Mouse (Mus musculus) intestine, postnatal 0 days (tissue): ENCODE measurements at regions not wholly inside any gene's neighbourhood (a gene's known extent, or its start where the extent isn't known, plus 50 kb on each side); places are given as distances from the start of the nearest gene placed in this dataset.

Experiments
- ATAC-seq: fragments of 200-750 bp; cut with Nextera tagmentation; 2 replicates; pipeline ENCODE4 v1.8.0; 2017; ENCODE audit warnings: mild to moderate bottlenecking, moderate TSS enrichment, moderate library complexity
- H3K27ac ChIP-seq: fragments of 300-500 bp; sonication (generic); 2 replicates; pipeline ENCODE4 v1.5.1; 2014; ENCODE audit warnings: mild to moderate bottlenecking, low read depth, low read length, moderate library complexity
- H3K27me3 ChIP-seq: fragments of 300-500 bp; sonication (generic); replicated peaks from 2 replicates; pipeline ENCODE4 v1.6.1; 2014; ENCODE audit warnings: low read length, mixed read lengths; ENCODE audit not compliant: control insufficient read depth, insufficient read depth
- H3K36me3 ChIP-seq: fragments of 300-500 bp; sonication (generic); 2 replicates; pipeline ENCODE4 v1.6.1; 2014; ENCODE audit warnings: mild to moderate bottlenecking, moderate library complexity; ENCODE audit not compliant: control insufficient read depth, insufficient read depth
- H3K4me1 ChIP-seq: fragments of 300-500 bp; sonication (generic); replicated peaks from 2 replicates; pipeline ENCODE4 v1.6.1; 2014; ENCODE audit warnings: antibody characterized with exemption, low read length, mixed read lengths; ENCODE audit not compliant: control insufficient read depth, insufficient read depth
- H3K4me2 ChIP-seq: fragments of 300-500 bp; sonication (generic); replicated peaks from 2 replicates; pipeline ENCODE4 v1.6.1; 2014; ENCODE audit warnings: low read depth, mild to moderate bottlenecking, moderate library complexity
- H3K4me3 ChIP-seq: fragments of 300-500 bp; sonication (generic); 2 replicates; pipeline ENCODE4 v1.5.1; 2014; ENCODE audit warnings: low read depth, low read length
- H3K9ac ChIP-seq: fragments of 300-500 bp; sonication (generic); 2 replicates; pipeline ENCODE4 v1.6.1; 2014; ENCODE audit warnings: mild to moderate bottlenecking, low read depth, low read length
- H3K9me3 ChIP-seq: fragments of 300-500 bp; sonication (generic); 2 replicates; pipeline ENCODE4 v1.6.1; 2016; ENCODE audit warnings: mixed run types; ENCODE audit not compliant: control insufficient read depth
- CTCF ChIP-seq: sonication (generic); IDR thresholded peaks from 2 replicates; pipeline ENCODE4 v1.5.1; 2016; ENCODE audit warnings: low read depth, mild to moderate bottlenecking, control low read depth, antibody characterized with exemption, moderate library complexity
- WGBS: fragments of 180-500 bp; shearing (Covaris S2); extraction: QIAGEN DNeasy Blood & Tissue Kit; methylation state at CpG from one replicate; pipeline ENCODE4 v1.1.7; 2014; 5-methylcytosine and 5-hydroxymethylcytosine counted together

GRCm38 (mm10) chr2:117866946-117867345 is 244.7 kb upstream of the Thbs1 start:
- Histone ChIP-seq H3K4me3 (no peak overlapping the region), H3K27me3 (no peaks in the 10 kb centered on the region), H3K4me2 (no peak overlapping the region), H3K9ac (no peak overlapping the region), H3K4me1 (no peaks in the 10 kb centered on the region), H3K36me3 (no peaks in the 10 kb centered on the region), H3K27ac (no peak overlapping the region), H3K9me3 (no peaks in the 10 kb centered on the region)
- ATAC-seq: no peak
- 66% methylated on average over 4 of the region's 4 CpGs for WGBS
- TF ChIP-seq CTCF: no peak

- TF ChIP-seq CTCF: no peak
- no peak overlapping the region for H3K9ac ChIP-seq
- H3K4me1 ChIP-seq: no peaks in the 10 kb centered on the region
- no peaks in the 10 kb centered on the region for H3K27me3 ChIP-seq
- H3K4me3 ChIP-seq: no peak overlapping the region
- no peak overlapping the region for H3K4me2 ChIP-seq
- H3K36me3 ChIP-seq: no peaks in the 10 kb centered on the region
- WGBS: 76% methylated on average over 3 of the region's 3 CpGs
- ATAC-seq: no peak
- no peaks in the 10 kb centered on the region for H3K9me3 ChIP-seq
- H3K27ac ChIP-seq: no peak overlapping the region
Measured at GRCm38 (mm10) chr2:117867409-117867808, 244.3 kb upstream of the Thbs1 start.

GRCm38 (mm10) chr2:117868857-117869256 is 242.8 kb upstream of the Thbs1 start:
- WGBS: 95% methylated on average over 1 of the region's 1 CpGs

GRCm38 (mm10) chr2:117871507-117872282 is 240.0 kb upstream of the Thbs1 start:
- H3K9me3 ChIP-seq: no peaks in the 10 kb centered on the region
- no peak for ATAC-seq
- TF ChIP-seq CTCF: no peak
- 53% methylated on average over 9 of the region's 9 CpGs for WGBS
- no peaks in the 10 kb centered on the region for H3K36me3 ChIP-seq
- no peaks in the 10 kb centered on the region for H3K27me3 ChIP-seq
- H3K27ac ChIP-seq: no peak overlapping the region
- H3K4me3 ChIP-seq: no peak overlapping the region
- no peaks in the 10 kb centered on the region for H3K4me1 ChIP-seq
- no peak overlapping the region for H3K9ac ChIP-seq
- no peak overlapping the region for H3K4me2 ChIP-seq

More at GRCm38 (mm10) chr2:117868857-117869256, 242.8 kb upstream of the Thbs1 start:
- no peak for ATAC-seq
- Histone ChIP-seq H3K27me3 (no peaks in the 10 kb centered on the region), H3K4me3 (no peak overlapping the region), H3K27ac (no peak overlapping the region), H3K9ac (no peak overlapping the region), H3K36me3 (no peaks in the 10 kb centered on the region), H3K4me2 (no peak overlapping the region), H3K4me1 (no peaks in the 10 kb centered on the region), H3K9me3 (no peaks in the 10 kb centered on the region)
- no peak for TF ChIP-seq CTCF

- 29% methylated on average over 6 of the region's 6 CpGs for WGBS
- H3K36me3 ChIP-seq: no peaks in the 10 kb centered on the region
- ATAC-seq: peak; percentile 33; the same call in 1 of the 2 replicates
- H3K4me2 ChIP-seq: no peak overlapping the region
- no peak overlapping the region for H3K9ac ChIP-seq
- H3K27ac ChIP-seq: no peak overlapping the region
- H3K9me3 ChIP-seq: no peaks in the 10 kb centered on the region
- no peak overlapping the region for H3K4me3 ChIP-seq
- no peaks in the 10 kb centered on the region for H3K4me1 ChIP-seq
- no peaks in the 10 kb centered on the region for H3K27me3 ChIP-seq
- no peak for TF ChIP-seq CTCF
Measured at GRCm38 (mm10) chr2:117877816-117878215, 233.9 kb upstream of the Thbs1 start.

GRCm38 (mm10) chr2:117882136-117882535 is 229.5 kb upstream of the Thbs1 start:
- Histone ChIP-seq H3K4me3 (no peak overlapping the region), H3K4me2 (no peak overlapping the region), H3K27ac (no peak overlapping the region), H3K4me1 (no peaks in the 10 kb centered on the region), H3K9me3 (no peaks in the 10 kb centered on the region), H3K27me3 (no peaks in the 10 kb centered on the region), H3K36me3 (no peaks in the 10 kb centered on the region), H3K9ac (no peak overlapping the region)
- 75% methylated on average over 4 of the region's 4 CpGs for WGBS
- no peak for TF ChIP-seq CTCF
- ATAC-seq: no peak
